Mouse (Mus musculus): Measurements from ENCODE around the gene Utp6.

DNA sequence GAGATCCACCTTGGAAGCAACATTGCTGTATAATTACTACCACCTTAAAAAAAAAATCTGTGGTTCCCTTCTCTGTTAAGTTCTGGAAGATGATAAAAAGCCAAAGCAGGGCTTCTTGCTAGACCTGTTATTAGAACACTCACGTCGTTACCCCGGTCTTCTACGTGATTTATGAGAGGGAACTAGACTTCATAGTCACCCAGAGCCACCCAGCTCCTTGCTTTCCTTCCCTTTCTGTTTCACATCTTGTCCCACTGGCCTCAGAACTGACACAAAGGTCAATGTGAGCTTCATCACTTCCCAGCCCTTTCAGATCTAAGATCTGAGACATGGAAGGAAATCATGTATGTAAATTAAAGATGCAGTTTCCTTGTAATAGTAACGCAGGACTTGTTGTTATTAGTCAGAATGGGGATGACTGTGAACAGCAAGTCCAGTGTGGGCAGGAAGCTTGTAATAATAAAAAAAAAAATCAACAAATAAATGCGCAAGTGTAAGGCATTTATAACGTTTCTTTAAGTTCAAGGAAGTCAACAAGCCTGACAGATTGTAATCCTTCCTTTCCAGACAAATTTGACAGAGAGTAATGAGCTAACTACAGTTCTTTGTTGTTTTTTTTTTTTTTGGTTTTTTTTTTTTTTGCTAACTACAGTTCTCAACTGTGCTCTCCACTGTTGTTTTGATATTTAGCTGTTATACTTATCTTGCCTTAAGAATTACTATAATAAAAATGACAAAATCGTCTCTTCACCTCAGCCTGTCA, 1.2 kb upstream of the Utp6 start:
- TF ChIP-seq ZNF384 (IDR thresholded peaks at IDR 0.05; ENCODE audit: low read depth, low read length) (no peak), ZC3H11A (IDR thresholded peaks at IDR 0.05; ENCODE audit: borderline replicate concordance, low read depth, low read length) (no peak), HCFC1 (IDR thresholded peaks at IDR 0.05; ENCODE audit: borderline replicate concordance, insufficient read depth, low read length) (no peak), CHD2 (IDR thresholded peaks at IDR 0.05; ENCODE audit: low read depth, low read length) (no peak)
